Mouse (Mus musculus) bone marrow macrophage, adult 2 months (primary cell): ENCODE data around the gene Cd59a.
"Not testable (repeated sequence)": the region's sequence is repeated elsewhere in the genome, so short reads cannot be mapped to it uniquely, and the experiment has no call there.

Experiments used
- CTCF ChIP-seq: IDR thresholded peaks from 2 replicates; pipeline ENCODE4 v1.5.1; 2012; ENCODE audit warnings: low read depth, mild to moderate bottlenecking, low read length, moderate library complexity
- POLR2A ChIP-seq: IDR thresholded peaks from 2 replicates; pipeline ENCODE4 v1.6.1; 2012; ENCODE audit warnings: mild to moderate bottlenecking, low read depth, low read length, borderline replicate concordance

- TF ChIP-seq CTCF, POLR2A: not testable (repeated sequence)
Observed at GRCm38 (mm10) chr2:104111170-104111797, 15.7 kb downstream of the Cd59a start.
